Mouse (Mus musculus): ENCODE data around the gene Phldb2. TPM values are rescaled to one million over a fixed set of nuclear protein-coding genes. Genes with fewer than 3 reads are reported as not detected.

Gene Phldb2
- total RNA-seq (2021), result 1 to 10 TPM; 4.7 to 7.0 TPM

- no peak for DNase-seq (ENCODE audit: extremely low spot score in 1 of 2, low spot score in 1 of 2)
Observed at GRCm38 (mm10) chr16:45953394-45953793, at the start of gene Phldb2. Gene Phldb2, minus strand, starts transcription at chr16:45953598.

GRCm38 (mm10) chr16:46001550-46002166, 48.3 kb upstream of the Phldb2 start:
- no peak for DNase-seq (ENCODE audit: extremely low spot score in 1 of 2, low spot score in 1 of 2)

- no peak for DNase-seq (ENCODE audit: extremely low spot score in 1 of 2, low spot score in 1 of 2)
Observed at GRCm38 (mm10) chr16:46000976-46001375, 47.6 kb upstream of the Phldb2 start.

DNA sequence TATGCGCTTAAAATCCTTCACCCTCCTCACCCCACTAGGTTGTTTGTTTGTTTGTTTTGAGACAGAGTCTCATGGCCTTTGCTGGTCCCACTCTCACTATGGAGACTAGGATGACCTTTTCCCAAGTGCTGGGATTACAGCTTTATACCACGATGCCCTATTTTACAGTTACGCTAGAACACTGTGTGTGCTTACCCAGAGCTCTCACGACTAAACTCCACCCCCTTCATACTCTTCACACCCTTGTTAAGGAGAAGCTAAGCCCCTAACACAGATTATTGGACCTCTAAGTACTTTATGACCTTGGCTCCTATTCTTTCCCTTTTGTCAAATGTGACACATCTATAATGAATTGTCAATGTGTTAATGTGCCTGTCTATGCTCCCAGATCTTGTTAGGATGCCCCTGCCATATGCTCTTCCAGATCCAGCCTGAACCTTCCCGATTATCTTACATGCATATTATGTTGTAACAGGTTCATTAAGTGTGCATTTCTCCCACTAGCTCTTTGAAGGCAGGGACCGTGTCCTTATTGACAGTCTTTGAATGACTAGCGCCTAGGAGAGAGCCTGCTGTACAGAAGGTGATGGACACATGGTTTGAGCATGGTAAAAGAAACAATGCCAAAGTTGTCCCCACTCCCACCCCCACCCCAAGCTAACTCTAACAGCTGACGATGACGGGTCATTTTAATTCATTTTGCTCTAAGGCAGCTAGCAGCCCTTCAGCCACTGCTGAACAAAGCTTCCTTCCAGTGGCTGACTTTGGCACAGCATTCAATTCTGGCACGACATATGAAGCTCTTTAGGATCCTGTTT, 46.2 kb upstream of the Phldb2 start:
- DNase-seq (ENCODE audit: extremely low spot score in 1 of 2, low spot score in 1 of 2), result no peak

GRCm38 (mm10) chr16:45998231-45998630, 44.8 kb upstream of the Phldb2 start:
- DNase-seq (ENCODE audit: extremely low spot score in 1 of 2, low spot score in 1 of 2), result no peak

- no peak for DNase-seq (ENCODE audit: extremely low spot score in 1 of 2, low spot score in 1 of 2)
Observed at GRCm38 (mm10) chr16:45990901-45991676, 37.7 kb upstream of the Phldb2 start.

GRCm38 (mm10) chr16:45986236-45986635, 32.8 kb upstream of the Phldb2 start:
- DNase-seq (ENCODE audit: extremely low spot score in 1 of 2, low spot score in 1 of 2), result no peak

DNA sequence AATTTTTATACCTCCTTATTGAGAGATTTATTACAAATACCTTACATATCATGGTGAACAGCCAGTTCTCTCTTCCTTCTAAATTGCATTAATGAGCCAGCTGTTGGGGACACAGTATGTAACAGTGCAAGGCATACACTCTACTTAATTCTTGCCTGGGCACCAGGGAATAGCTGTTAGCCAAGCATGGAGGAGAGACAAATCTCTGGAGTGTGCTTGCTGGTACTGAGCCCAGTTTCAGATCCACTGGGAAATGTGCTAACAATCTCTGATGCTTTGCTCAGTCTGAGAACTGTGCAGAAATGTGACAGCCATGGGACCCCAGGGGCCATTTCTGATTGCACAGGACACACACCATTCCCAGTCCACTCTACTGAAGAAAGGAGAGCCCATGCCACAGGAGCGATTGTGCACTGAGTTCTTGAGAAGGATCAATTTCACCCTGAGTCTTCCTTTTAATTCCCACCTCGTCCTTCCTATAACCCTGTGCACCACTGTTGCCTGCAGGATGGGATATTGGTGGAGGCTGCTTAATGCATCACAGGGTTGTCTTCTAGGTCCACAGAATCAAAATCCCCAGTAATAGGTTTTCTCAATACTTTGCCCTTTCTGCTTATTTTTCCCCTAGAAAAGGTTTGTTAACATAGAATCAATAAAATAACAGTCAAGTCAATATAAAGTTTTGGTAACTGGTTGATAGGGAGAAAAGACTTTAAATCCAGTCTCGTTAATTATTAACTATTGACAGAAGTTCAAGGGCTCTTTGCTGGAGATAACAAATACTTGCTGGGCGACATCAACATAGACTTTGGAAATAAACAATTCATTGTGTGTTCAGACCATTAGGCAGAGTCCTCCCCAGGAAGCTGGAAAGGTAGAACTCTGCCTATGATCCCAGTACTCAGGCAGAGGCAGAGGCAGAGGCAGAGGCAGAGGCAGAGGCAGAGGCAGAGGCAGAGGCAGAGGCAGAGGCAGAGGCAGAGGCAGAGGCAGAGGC, 31.5 kb upstream of the Phldb2 start:
- DNase-seq (ENCODE audit: extremely low spot score in 1 of 2, low spot score in 1 of 2), result no peak

- DNase-seq (ENCODE audit: extremely low spot score in 1 of 2, low spot score in 1 of 2), result no peak
Observed at GRCm38 (mm10) chr16:45976251-45976650, 22.9 kb upstream of the Phldb2 start.

- DNase-seq (ENCODE audit: extremely low spot score in 1 of 2, low spot score in 1 of 2), result no peak
Observed at GRCm38 (mm10) chr16:45973959-45974686, 20.7 kb upstream of the Phldb2 start.

GRCm38 (mm10) chr16:45970187-45970586, 16.8 kb upstream of the Phldb2 start:
- DNase-seq (ENCODE audit: extremely low spot score in 1 of 2, low spot score in 1 of 2), result no peak

DNA sequence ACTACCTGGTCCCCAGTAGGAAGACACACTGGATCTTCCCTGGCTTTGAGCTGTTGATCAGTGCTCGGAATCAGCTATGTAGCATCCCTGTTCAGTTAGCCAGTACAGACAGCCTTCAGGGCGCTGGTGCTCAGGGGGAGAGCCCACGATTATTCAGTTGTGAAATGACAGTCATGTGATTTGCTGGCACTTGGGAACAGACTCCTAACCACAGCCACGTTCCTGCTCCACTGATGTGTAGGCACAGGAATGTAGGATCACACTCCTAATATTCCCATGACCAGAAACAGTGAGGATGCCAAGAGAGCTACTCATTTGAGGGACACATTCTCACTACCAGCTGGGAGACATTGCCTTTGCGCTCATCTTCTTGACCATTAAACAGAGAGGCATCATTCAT, 15.3 kb upstream of the Phldb2 start:
- no peak for DNase-seq (ENCODE audit: extremely low spot score in 1 of 2, low spot score in 1 of 2)

- DNase-seq (ENCODE audit: extremely low spot score in 1 of 2, low spot score in 1 of 2), result peak; percentile 68 to 82
Observed at GRCm38 (mm10) chr16:45967471-45967870, 14.1 kb upstream of the Phldb2 start.

- no peak for DNase-seq (ENCODE audit: extremely low spot score in 1 of 2, low spot score in 1 of 2)
Observed at GRCm38 (mm10) chr16:45966604-45967003, 13.2 kb upstream of the Phldb2 start.

GRCm38 (mm10) chr16:45964777-45965176, 11.4 kb upstream of the Phldb2 start:
- DNase-seq (ENCODE audit: extremely low spot score in 1 of 2, low spot score in 1 of 2), result no peak

- DNase-seq (ENCODE audit: extremely low spot score in 1 of 2, low spot score in 1 of 2), result no peak
Observed at GRCm38 (mm10) chr16:45963837-45964236, 10.4 kb upstream of the Phldb2 start.

GRCm38 (mm10) chr16:45963088-45963487, 9.7 kb upstream of the Phldb2 start:
- DNase-seq (ENCODE audit: extremely low spot score in 1 of 2, low spot score in 1 of 2), result no peak

DNA sequence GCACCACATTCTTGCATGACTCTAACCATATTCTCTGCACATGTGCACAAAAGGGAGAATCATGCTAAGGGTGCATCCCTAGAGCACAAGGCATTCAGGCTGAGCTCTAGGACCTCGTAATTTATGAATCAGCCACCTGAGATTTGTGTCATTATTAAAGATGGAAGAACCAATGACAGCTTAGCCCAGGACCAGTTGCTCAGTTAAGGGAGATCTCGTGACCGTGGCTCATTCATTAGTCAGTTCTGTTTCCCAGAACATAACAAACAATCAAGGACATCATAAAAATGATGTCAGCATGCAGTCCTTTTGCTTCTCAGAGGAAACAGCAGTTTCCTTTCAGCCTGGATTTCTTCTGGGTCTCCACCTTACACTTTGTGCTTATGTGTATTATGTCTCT, 7.6 kb upstream of the Phldb2 start:
- DNase-seq (ENCODE audit: extremely low spot score in 1 of 2, low spot score in 1 of 2), result no peak

- DNase-seq (ENCODE audit: extremely low spot score in 1 of 2, low spot score in 1 of 2), result no peak
Observed at GRCm38 (mm10) chr16:45956390-45956950, 3.1 kb upstream of the Phldb2 start.

Measured in layer of hippocampus, postnatal 25 days (tissue).